Mouse (Mus musculus): ENCODE measurements around the gene Crk. TPM values are rescaled to one million over a fixed set of nuclear protein-coding genes. Genes with fewer than 3 reads are reported as not detected.
"Not testable (repeated sequence)": the region's sequence is repeated elsewhere in the genome, so short reads cannot be mapped to it uniquely, and the experiment has no call there.

The Crk gene
- polyA plus RNA-seq, 1 experiment from 2014 or later: 139 TPM

GRCm38 (mm10) chr11:75702761-75703160 is 23.7 kb downstream of the Crk start:
- H3K9me3 ChIP-seq: no peaks in the 10 kb centered on the region
- no peaks in the 10 kb centered on the region for H3K27me3 ChIP-seq
- no peak overlapping the region for H3K4me2 ChIP-seq
- no peak overlapping the region for H3K27ac ChIP-seq
- H3K4me1 ChIP-seq: no peaks in the 10 kb centered on the region
- no peak overlapping the region for H3K4me3 ChIP-seq (replicated peaks)
- WGBS: 92% methylated on average over 6 of the region's 6 CpGs
- H3K9ac ChIP-seq: no peak overlapping the region
- H3K36me3 ChIP-seq (replicated peaks): peaks cover 79% of the 10 kb centered on the region
- no peak for ATAC-seq (ENCODE audit: low FRiP score)

- H3K4me1 ChIP-seq: no peaks in the 10 kb centered on the region
- no peak overlapping the region for H3K27ac ChIP-seq
- WGBS: 95% methylated on average over 2 of the region's 2 CpGs
- no peaks in the 10 kb centered on the region for H3K9me3 ChIP-seq
- H3K27me3 ChIP-seq: no peaks in the 10 kb centered on the region
- no peak overlapping the region for H3K4me2 ChIP-seq
- no peak overlapping the region for H3K9ac ChIP-seq
- no peak overlapping the region for H3K4me3 ChIP-seq (replicated peaks)
- peaks cover 74% of the 10 kb centered on the region for H3K36me3 ChIP-seq (replicated peaks)
- no peak for ATAC-seq (ENCODE audit: low FRiP score)
These were observed 24.7 kb downstream of the Crk start for GRCm38 (mm10) chr11:75703748-75704147.

- H3K36me3 ChIP-seq (replicated peaks): no peaks in the 10 kb centered on the region
- 91% methylated on average over 1 of the region's 1 CpGs for WGBS
- H3K9ac ChIP-seq: no peak overlapping the region
- H3K4me1 ChIP-seq: no peaks in the 10 kb centered on the region
- H3K27ac ChIP-seq: no peak overlapping the region
- no peaks in the 10 kb centered on the region for H3K9me3 ChIP-seq
- H3K4me2 ChIP-seq: no peak overlapping the region
- H3K4me3 ChIP-seq (replicated peaks): no peak overlapping the region
- ATAC-seq (ENCODE audit: low FRiP score): no peak
- no peaks in the 10 kb centered on the region for H3K27me3 ChIP-seq
These were observed 34.9 kb downstream of the Crk start for GRCm38 (mm10) chr11:75713949-75714348.

GRCm38 (mm10) chr11:75715556-75715955 is 36.5 kb downstream of the Crk start:
- H3K4me3 ChIP-seq (replicated peaks): no peak overlapping the region
- 17% methylated on average over 12 of the region's 12 CpGs for WGBS
- H3K9ac ChIP-seq: no peak overlapping the region
- H3K27me3 ChIP-seq: no peaks in the 10 kb centered on the region
- H3K9me3 ChIP-seq: no peaks in the 10 kb centered on the region
- 0 out of 2 replicates have a peak overlapping the region, but pooled peaks have one; percentile 4 for H3K4me2 ChIP-seq
- H3K36me3 ChIP-seq (replicated peaks): no peaks in the 10 kb centered on the region
- ATAC-seq (ENCODE audit: low FRiP score): no peak
- no peak overlapping the region for H3K27ac ChIP-seq
- H3K4me1 ChIP-seq: no peaks in the 10 kb centered on the region

GRCm38 (mm10) chr11:75716661-75717325 is 37.7 kb downstream of the Crk start:
- no peak for ATAC-seq (ENCODE audit: low FRiP score)
- Histone ChIP-seq H3K27me3 (no peaks in the 10 kb centered on the region), H3K36me3 (replicated peaks) (no peaks in the 10 kb centered on the region), H3K27ac (no peak overlapping the region), H3K4me2 (no peak overlapping the region), H3K4me1 (no peaks in the 10 kb centered on the region), H3K9me3 (no peaks in the 10 kb centered on the region; the same call in 1 of the 2 replicates), H3K4me3 (replicated peaks) (no peak overlapping the region), H3K9ac (no peak overlapping the region)
- WGBS: 85% methylated on average over 8 of the region's 8 CpGs

- no peak overlapping the region for H3K4me3 ChIP-seq (replicated peaks)
- H3K27me3 ChIP-seq: no peaks in the 10 kb centered on the region
- H3K36me3 ChIP-seq (replicated peaks): no peaks in the 10 kb centered on the region
- H3K4me1 ChIP-seq: no peaks in the 10 kb centered on the region
- 72% methylated on average over 4 of the region's 4 CpGs for whole genome bisulfite sequencing
- no peak overlapping the region for H3K9ac ChIP-seq
- no peaks in the 10 kb centered on the region; the same call in 1 of the 2 replicates for H3K9me3 ChIP-seq
- no peak overlapping the region for H3K27ac ChIP-seq
- no peak for ATAC-seq (ENCODE audit: low FRiP score)
- no peak overlapping the region for H3K4me2 ChIP-seq
These were observed 43.3 kb downstream of the Crk start for GRCm38 (mm10) chr11:75722339-75722738.

GRCm38 (mm10) chr11:75727168-75727567 is 48.1 kb downstream of the Crk start:
- 72% methylated on average over 2 of the region's 2 CpGs for WGBS
- no peaks in the 10 kb centered on the region for H3K36me3 ChIP-seq (replicated peaks)
- H3K27ac ChIP-seq: no peak overlapping the region
- no peak overlapping the region for H3K9ac ChIP-seq
- H3K4me3 ChIP-seq (replicated peaks): no peak overlapping the region
- no peak overlapping the region for H3K4me2 ChIP-seq
- no peaks in the 10 kb centered on the region for H3K9me3 ChIP-seq
- peaks cover 8% of the 10 kb centered on the region for H3K4me1 ChIP-seq
- ATAC-seq (ENCODE audit: low FRiP score): no peak
- H3K27me3 ChIP-seq: no peaks in the 10 kb centered on the region

GRCm38 (mm10) chr11:75727659-75728058 is 48.6 kb downstream of the Crk start:
- not testable (repeated sequence) for H3K36me3 ChIP-seq (replicated peaks); H3K27me3 ChIP-seq; H3K9me3 ChIP-seq; H3K9ac ChIP-seq; ATAC-seq (ENCODE audit: low FRiP score); H3K27ac ChIP-seq; H3K4me2 ChIP-seq; H3K4me3 ChIP-seq (replicated peaks)
- WGBS: 91% methylated on average over 6 of the region's 6 CpGs
- peaks cover 12% of the 10 kb centered on the region for H3K4me1 ChIP-seq

- 0 out of 2 replicates have a peak, but pooled peaks cover 5% of the 10 kb centered on the region for H3K36me3 ChIP-seq (replicated peaks)
- peaks cover 37% of the 10 kb centered on the region for H3K4me1 ChIP-seq
- peak; percentile 95 for ATAC-seq (ENCODE audit: low FRiP score)
- peak within 1 kb of the TSS; percentile 74 for H3K4me2 ChIP-seq
- no peaks in the 10 kb centered on the region for H3K27me3 ChIP-seq
- H3K4me3 ChIP-seq (replicated peaks): peak within 1 kb of the TSS; percentile 96
- peak within 1 kb of the TSS; percentile 98 for H3K9ac ChIP-seq
- H3K27ac ChIP-seq: peak within 1 kb of the TSS; percentile 98
- under 1% methylated on average over 74 of the region's 76 CpGs for WGBS
- no peaks in the 10 kb centered on the region for H3K9me3 ChIP-seq
These were observed 53.6 kb downstream of the Crk start, which contains the start of gene Ywhae for GRCm38 (mm10) chr11:75732434-75733226. Gene Ywhae (plus strand): TSS chr11:75732869.

- under 1% methylated on average over 47 of the region's 52 CpGs for WGBS
- ATAC-seq (ENCODE audit: low FRiP score): peak; percentile 58
- H3K36me3 ChIP-seq (replicated peaks): peaks cover 13% of the 10 kb centered on the region
- peak overlapping the region; percentile 98 for H3K27ac ChIP-seq
- H3K4me2 ChIP-seq: peak overlapping the region; percentile 74
- H3K9ac ChIP-seq: peak overlapping the region; percentile 98
- peak overlapping the region; percentile 96 for H3K4me3 ChIP-seq (replicated peaks)
- no peaks in the 10 kb centered on the region for H3K27me3 ChIP-seq
- no peaks in the 10 kb centered on the region for H3K9me3 ChIP-seq
- H3K4me1 ChIP-seq: peaks cover 41% of the 10 kb centered on the region
These were observed 54.3 kb downstream of the Crk start for GRCm38 (mm10) chr11:75733227-75733940.

GRCm38 (mm10) chr11:75735462-75736252 is 56.6 kb downstream of the Crk start:
- Histone ChIP-seq H3K4me3 (replicated peaks) (peak overlapping the region; percentile 96), H3K9me3 (no peaks in the 10 kb centered on the region), H3K36me3 (replicated peaks) (peaks cover 26% of the 10 kb centered on the region), H3K27ac (no peak overlapping the region), H3K4me1 (peaks cover 44% of the 10 kb centered on the region), H3K4me2 (peak overlapping the region; percentile 74), H3K9ac (peak overlapping the region; percentile 54; the same call in 1 of the 2 replicates), H3K27me3 (no peaks in the 10 kb centered on the region)
- ATAC-seq (ENCODE audit: low FRiP score): no peak
- 84% methylated on average over 5 of the region's 5 CpGs for WGBS

All from forebrain, embryonic 12.5 days (tissue).